Mouse (Mus musculus) testis, adult 2 months (tissue): ENCODE results near the gene Ryk.

Experiments
- CTCF ChIP-seq: fragments of 200-500 bp; IDR thresholded peaks from 2 replicates; pipeline ENCODE4 v1.5.1; 2012; ENCODE audit warnings: low read depth, mild to moderate bottlenecking, inconsistent platforms, low read length, moderate library complexity; ENCODE audit not compliant: control insufficient read depth, insufficient read depth, insufficient replicate concordance
- POLR2A ChIP-seq: fragments of 200-500 bp; IDR thresholded peaks from 2 replicates; pipeline ENCODE4 v1.6.1; 2012; ENCODE audit warnings: low read depth, mild to moderate bottlenecking, inconsistent platforms, low read length, moderate library complexity; ENCODE audit not compliant: control insufficient read depth

DNA sequence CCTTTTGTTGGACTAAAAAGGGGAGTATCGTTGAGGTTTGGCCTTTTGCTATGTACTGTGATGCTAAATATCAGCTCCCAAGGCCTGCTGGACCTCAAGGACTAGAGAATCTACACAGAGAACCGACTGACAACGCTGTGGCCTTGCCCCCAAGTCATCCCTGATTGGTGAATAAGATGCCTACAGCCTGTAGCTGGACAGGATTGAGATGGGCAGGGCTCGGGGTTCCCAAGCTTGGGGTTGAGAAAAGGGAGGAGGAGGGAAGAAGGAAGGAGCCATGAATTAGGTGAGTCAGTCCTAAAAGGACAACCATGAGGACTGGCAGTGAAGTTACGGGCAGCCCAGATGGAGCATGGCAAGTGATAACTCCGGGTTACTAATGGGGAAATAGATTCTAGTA lies 65.2 kb downstream of the Ryk start:
- no peak for TF ChIP-seq POLR2A
- TF ChIP-seq CTCF: no peak
